Mouse (Mus musculus) midbrain, embryonic 10.5 days (tissue): ENCODE results near the gene Tango6. TPM values are rescaled to one million over a fixed set of nuclear protein-coding genes. Genes with fewer than 3 reads are reported as not detected.
A peak's percentile ranks its signal among the peaks of the same experiment; 100 is the strongest.

Source experiments
- DNase-seq: peaks from one replicate; pipeline ENCODE4 v3.0.0-alpha.2; 2017; ENCODE audit warnings: low spot score
- H3K27ac ChIP-seq: fragments of 300-500 bp; sonication (generic); replicated peaks from 2 replicates; pipeline ENCODE4 v1.5.1; 2016; ENCODE audit warnings: mild to moderate bottlenecking
- H3K27me3 ChIP-seq: fragments of 300-500 bp; sonication (generic); 2 replicates; pipeline ENCODE4 v1.6.1; 2016; ENCODE audit warnings: low read depth, mild to moderate bottlenecking; ENCODE audit not compliant: poor library complexity, severe bottlenecking
- H3K36me3 ChIP-seq: fragments of 300-500 bp; sonication (generic); 2 replicates; pipeline ENCODE4 v1.6.1; 2016; ENCODE audit warnings: mild to moderate bottlenecking, moderate library complexity
- H3K4me1 ChIP-seq: fragments of 300-500 bp; sonication (generic); 2 replicates; pipeline ENCODE4 v1.6.1; 2016
- H3K4me3 ChIP-seq: fragments of 300-500 bp; sonication (generic); 2 replicates; pipeline ENCODE4 v1.5.1; 2016; ENCODE audit warnings: mild to moderate bottlenecking, moderate library complexity
- H3K9me3 ChIP-seq: fragments of 300-500 bp; sonication (generic); replicated peaks from 2 replicates; pipeline ENCODE4 v1.6.1; 2016; ENCODE audit warnings: mild to moderate bottlenecking
- WGBS: fragments of 180-500 bp; shearing (Covaris S2); methylation state at CpG from one replicate; pipeline ENCODE4 v1.1.7; 2016; 5-methylcytosine and 5-hydroxymethylcytosine counted together
- polyA plus RNA-seq: library from polyadenylated mRNA; unstranded; fragments of >200 nt; fragmentation: Nextera tagmentation; extraction: Ambion mirVana; gene quantifications from 2 replicates; pipeline ENCODE4 v1.2.1, GENCODE M21; 2016

The Tango6 gene
- polyA plus RNA-seq, 1 experiment from 2014 or later = 14.2 TPM

- Histone ChIP-seq H3K4me3 (no peak overlapping the region), H3K27ac (no peak overlapping the region), H3K36me3 (peaks cover 4% of the 10 kb centered on the region; the same call in 1 of the 2 replicates), H3K9me3 (no peaks in the 10 kb centered on the region), H3K4me1 (peaks cover 14% of the 10 kb centered on the region), H3K27me3 (no peaks in the 10 kb centered on the region)
- no peak for DNase-seq
- WGBS = 83% methylated on average over 6 of the region's 6 CpGs
These were observed 155.9 kb downstream of the Tango6 start for GRCm38 (mm10) chr8:106838803-106839202.

GRCm38 (mm10) chr8:106839209-106840001, 156.5 kb downstream of the Tango6 start:
- Histone ChIP-seq H3K4me3 (no peak overlapping the region), H3K9me3 (no peaks in the 10 kb centered on the region), H3K4me1 (peaks cover 14% of the 10 kb centered on the region), H3K27me3 (no peaks in the 10 kb centered on the region), H3K27ac (peak overlapping the region; percentile 52), H3K36me3 (peaks cover 5% of the 10 kb centered on the region; the same call in 1 of the 2 replicates)
- DNase-seq = no peak
- 49% methylated on average over 11 of the region's 11 CpGs for WGBS

GRCm38 (mm10) chr8:106850034-106850433, 167.2 kb downstream of the Tango6 start:
- Histone ChIP-seq H3K27me3 (no peaks in the 10 kb centered on the region), H3K36me3 (peaks cover 14% of the 10 kb centered on the region), H3K4me1 (peaks cover 6% of the 10 kb centered on the region), H3K27ac (no peak overlapping the region), H3K9me3 (no peaks in the 10 kb centered on the region), H3K4me3 (no peak overlapping the region)
- DNase-seq = no peak
- WGBS = 92% methylated on average over 10 of the region's 10 CpGs

- H3K27me3 ChIP-seq = no peaks in the 10 kb centered on the region
- no peaks in the 10 kb centered on the region for H3K9me3 ChIP-seq
- H3K4me3 ChIP-seq = no peak overlapping the region
- peaks cover 14% of the 10 kb centered on the region for H3K36me3 ChIP-seq
- no peak for DNase-seq
- H3K4me1 ChIP-seq = peaks cover 7% of the 10 kb centered on the region; the same call in 1 of the 2 replicates
- WGBS = 54% methylated on average over 8 of the region's 8 CpGs
- H3K27ac ChIP-seq = peak overlapping the region; percentile 38; the same call in 1 of the 2 replicates
These were observed 171.8 kb downstream of the Tango6 start for GRCm38 (mm10) chr8:106854534-106855241.

GRCm38 (mm10) chr8:106855242-106855562, 172.3 kb downstream of the Tango6 start:
- WGBS = 90% methylated on average over 3 of the region's 3 CpGs
- peak overlapping the region; percentile 38; the same call in 1 of the 2 replicates for H3K27ac ChIP-seq
- H3K36me3 ChIP-seq = peaks cover 12% of the 10 kb centered on the region
- no peak overlapping the region for H3K4me3 ChIP-seq
- peaks cover 7% of the 10 kb centered on the region; the same call in 1 of the 2 replicates for H3K4me1 ChIP-seq
- no peak for DNase-seq
- H3K9me3 ChIP-seq = no peaks in the 10 kb centered on the region
- H3K27me3 ChIP-seq = no peaks in the 10 kb centered on the region

GRCm38 (mm10) chr8:106862845-106863244, 180.0 kb downstream of the Tango6 start:
- no peaks in the 10 kb centered on the region for H3K9me3 ChIP-seq
- no peak for DNase-seq
- H3K4me1 ChIP-seq = no peaks in the 10 kb centered on the region
- H3K27ac ChIP-seq = no peak overlapping the region
- H3K27me3 ChIP-seq = peaks cover 10% of the 10 kb centered on the region
- no peak overlapping the region for H3K4me3 ChIP-seq
- no peaks in the 10 kb centered on the region for H3K36me3 ChIP-seq
- WGBS = 89% methylated on average over 10 of the region's 10 CpGs

GRCm38 (mm10) chr8:106865354-106865753, 182.5 kb downstream of the Tango6 start:
- 86% methylated on average over 9 of the region's 9 CpGs for WGBS
- no peak for DNase-seq
- Histone ChIP-seq H3K27me3 (peaks cover 34% of the 10 kb centered on the region), H3K9me3 (no peaks in the 10 kb centered on the region), H3K36me3 (no peaks in the 10 kb centered on the region), H3K27ac (no peak overlapping the region), H3K4me3 (no peak overlapping the region), H3K4me1 (peaks cover 6% of the 10 kb centered on the region)

- WGBS = 2% methylated on average over 18 of the region's 18 CpGs
- no peaks in the 10 kb centered on the region for H3K9me3 ChIP-seq
- H3K4me3 ChIP-seq = peak within 1 kb of the TSS; percentile 65
- peaks cover 79% of the 10 kb centered on the region for H3K27me3 ChIP-seq
- peaks cover 13% of the 10 kb centered on the region for H3K36me3 ChIP-seq
- H3K4me1 ChIP-seq = peaks cover 35% of the 10 kb centered on the region
- DNase-seq = no peak
- H3K27ac ChIP-seq = peak within 1 kb of the TSS; percentile 69
These were observed 187.2 kb downstream of the Tango6 start, which contains the start of gene Has3 for GRCm38 (mm10) chr8:106870051-106870450. Has3 (plus strand) TSS chr8:106870242.

- H3K4me1 ChIP-seq = peaks cover 35% of the 10 kb centered on the region
- H3K4me3 ChIP-seq = peak overlapping the region; percentile 65
- peaks cover 79% of the 10 kb centered on the region for H3K27me3 ChIP-seq
- peaks cover 20% of the 10 kb centered on the region for H3K36me3 ChIP-seq
- H3K27ac ChIP-seq = peak overlapping the region; percentile 69
- no peaks in the 10 kb centered on the region for H3K9me3 ChIP-seq
- WGBS = under 1% methylated on average over 63 of the region's 63 CpGs
- DNase-seq = peak; percentile 72
These were observed 187.9 kb downstream of the Tango6 start for GRCm38 (mm10) chr8:106870537-106871327.

GRCm38 (mm10) chr8:106871328-106871926, 188.6 kb downstream of the Tango6 start:
- Histone ChIP-seq H3K27ac (peak overlapping the region; percentile 69), H3K36me3 (peaks cover 26% of the 10 kb centered on the region), H3K27me3 (peaks cover 79% of the 10 kb centered on the region), H3K9me3 (no peaks in the 10 kb centered on the region), H3K4me1 (peaks cover 35% of the 10 kb centered on the region), H3K4me3 (peak overlapping the region; percentile 65)
- 1% methylated on average over 15 of the region's 15 CpGs for WGBS
- DNase-seq = no peak

- Histone ChIP-seq H3K9me3 (no peaks in the 10 kb centered on the region), H3K27me3 (peaks cover 75% of the 10 kb centered on the region), H3K4me3 (peak overlapping the region; percentile 65), H3K36me3 (peaks cover 31% of the 10 kb centered on the region), H3K27ac (peak overlapping the region; percentile 49; the same call in 1 of the 2 replicates), H3K4me1 (peaks cover 35% of the 10 kb centered on the region)
- DNase-seq = peak; percentile 69
- WGBS = under 1% methylated on average over 22 of the region's 22 CpGs
These were observed 189.1 kb downstream of the Tango6 start for GRCm38 (mm10) chr8:106871931-106872371.

- 10% methylated on average over 8 of the region's 8 CpGs for WGBS
- H3K27me3 ChIP-seq = peaks cover 69% of the 10 kb centered on the region
These were observed 189.7 kb downstream of the Tango6 start for GRCm38 (mm10) chr8:106872454-106873034.

More at GRCm38 (mm10) chr8:106872454-106873034, 189.7 kb downstream of the Tango6 start:
- no peak overlapping the region for H3K27ac ChIP-seq
- peaks cover 35% of the 10 kb centered on the region for H3K4me1 ChIP-seq
- no peaks in the 10 kb centered on the region for H3K9me3 ChIP-seq
- H3K4me3 ChIP-seq = peak overlapping the region; percentile 65
- peaks cover 36% of the 10 kb centered on the region for H3K36me3 ChIP-seq
- no peak for DNase-seq
